Mouse (Mus musculus): ENCODE measurements around the gene Hprt. TPM values are rescaled to one million over a fixed set of nuclear protein-coding genes. Genes with fewer than 3 reads are reported as not detected.

Gene Hprt
- 78.1 and 80.5 TPM in 2 replicates for polyA plus RNA-seq (2014; fragmentation: Nextera tagmentation; extraction: Ambion mirVana)

DNA sequence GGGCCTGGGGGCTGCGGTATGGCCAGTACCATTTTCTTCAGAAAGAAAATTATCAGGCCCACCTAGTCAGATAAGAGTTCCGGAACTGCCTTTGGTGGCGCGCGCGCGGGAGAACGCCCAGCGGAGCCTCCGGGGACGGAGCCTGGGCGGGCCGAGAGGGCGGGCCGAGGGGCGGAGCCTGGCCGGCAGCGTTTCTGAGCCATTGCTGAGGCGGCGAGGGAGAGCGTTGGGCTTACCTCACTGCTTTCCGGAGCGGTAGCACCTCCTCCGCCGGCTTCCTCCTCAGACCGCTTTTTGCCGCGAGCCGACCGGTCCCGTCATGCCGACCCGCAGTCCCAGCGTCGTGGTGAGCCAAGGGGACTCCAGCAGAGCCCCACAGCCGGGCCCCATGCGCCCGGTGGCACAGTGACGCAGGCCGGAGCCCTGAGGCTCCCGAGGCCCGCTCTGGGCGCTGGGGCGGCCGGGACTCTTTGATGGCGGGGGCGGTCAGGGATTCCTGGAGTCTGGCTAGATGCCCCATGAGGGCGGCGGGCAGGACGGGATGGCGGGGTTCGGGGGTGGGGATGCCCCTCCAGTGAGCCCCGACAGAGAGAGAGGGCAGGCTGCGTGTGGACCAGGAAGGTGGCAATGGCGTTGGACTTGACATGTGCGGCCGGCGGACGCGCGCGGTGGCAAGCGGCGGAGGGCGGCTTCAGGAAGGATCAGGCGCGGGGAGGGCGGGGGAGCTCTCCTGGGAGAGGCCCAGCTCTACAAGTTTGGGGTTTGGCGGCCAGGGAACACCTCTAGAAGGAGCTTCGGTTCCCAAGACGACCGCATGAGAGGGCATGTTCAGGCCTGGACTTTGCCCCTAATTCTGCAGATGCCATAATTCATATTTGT, at the start of gene Hprt:
Gene Hprt (plus strand): TSS at position 233 of the 879 bp plus-strand sequence.
- DNase-seq (ENCODE audit: low spot score) (peak; percentile 89), ATAC-seq (ENCODE audit: insufficient read depth, low FRiP score, low TSS enrichment) (peak; percentile 90)
- peak within 1 kb of the TSS; percentile 43 for H3K4me2 ChIP-seq (ENCODE audit: low read depth)
- peak within 1 kb of the TSS; percentile 73 for H3K9ac ChIP-seq (ENCODE audit: low read length)
- H3K9me3 ChIP-seq (ENCODE audit: control insufficient read depth, low read length): no peaks in the 10 kb centered on the region
- H3K4me3 ChIP-seq (ENCODE audit: low read depth, low read length): peak within 1 kb of the TSS; percentile 65
- no peaks in the 10 kb centered on the region for H3K4me1 ChIP-seq (ENCODE audit: control insufficient read depth, insufficient read depth, low read length)
- H3K27me3 ChIP-seq (ENCODE audit: control insufficient read depth, insufficient read depth, low read length): no peaks in the 10 kb centered on the region
- H3K36me3 ChIP-seq (ENCODE audit: control insufficient read depth, insufficient read depth, low read length): no peaks in the 10 kb centered on the region
- peak within 1 kb of the TSS; percentile 76 for H3K27ac ChIP-seq (ENCODE audit: low read depth, low read length)
- 15% methylated on average over 67 of the region's 72 CpGs for WGBS

- ATAC-seq (ENCODE audit: insufficient read depth, low FRiP score, low TSS enrichment): no peak
- 91% methylated on average over 5 of the region's 5 CpGs for WGBS
- Histone ChIP-seq H3K4me2 (ENCODE audit: low read depth) (no peak overlapping the region), H3K4me1 (ENCODE audit: control insufficient read depth, insufficient read depth, low read length) (no peaks in the 10 kb centered on the region), H3K27me3 (ENCODE audit: control insufficient read depth, insufficient read depth, low read length) (no peaks in the 10 kb centered on the region), H3K36me3 (ENCODE audit: control insufficient read depth, insufficient read depth, low read length) (peaks cover 2% of the 10 kb centered on the region; the same call in 1 of the 2 replicates), H3K9ac (ENCODE audit: low read length) (no peak overlapping the region), H3K27ac (ENCODE audit: low read depth, low read length) (no peak overlapping the region), H3K9me3 (ENCODE audit: control insufficient read depth, low read length) (no peaks in the 10 kb centered on the region), H3K4me3 (ENCODE audit: low read depth, low read length) (no peak overlapping the region)
- DNase-seq (ENCODE audit: low spot score): no peak
These were observed 42.4 kb upstream of the Hprt start for GRCm38 (mm10) chrX:52945509-52945908.

DNA sequence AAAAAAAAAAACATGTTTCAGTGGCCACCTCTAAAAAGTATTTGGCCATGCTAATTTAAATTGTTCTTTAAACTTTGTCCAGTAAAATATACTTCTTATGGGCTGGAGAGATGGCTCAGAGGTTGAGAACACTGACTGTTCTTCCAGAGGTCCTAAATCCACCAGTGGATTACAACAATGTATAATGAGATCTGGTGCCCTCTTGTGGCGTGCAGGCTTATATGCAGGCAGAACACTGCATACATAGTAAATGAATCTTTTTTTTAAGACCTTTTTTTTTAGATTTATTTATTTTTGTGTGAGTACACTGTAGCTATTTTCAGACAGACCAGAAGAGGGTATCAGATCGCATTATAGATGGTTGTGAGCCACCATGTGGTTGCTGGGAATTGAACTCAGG, 38.2 kb upstream of the Hprt start:
- Histone ChIP-seq H3K27me3 (ENCODE audit: control insufficient read depth, insufficient read depth, low read length) (no peaks in the 10 kb centered on the region), H3K9ac (ENCODE audit: low read length) (no peak overlapping the region), H3K9me3 (ENCODE audit: control insufficient read depth, low read length) (no peaks in the 10 kb centered on the region), H3K4me1 (ENCODE audit: control insufficient read depth, insufficient read depth, low read length) (no peaks in the 10 kb centered on the region), H3K27ac (ENCODE audit: low read depth, low read length) (no peak overlapping the region), H3K36me3 (ENCODE audit: control insufficient read depth, insufficient read depth, low read length) (no peaks in the 10 kb centered on the region), H3K4me3 (ENCODE audit: low read depth, low read length) (no peak overlapping the region), H3K4me2 (ENCODE audit: low read depth) (no peak overlapping the region)
- WGBS: 68% methylated on average over 2 of the region's 2 CpGs
- no peak for DNase-seq (ENCODE audit: low spot score)
- no peak for ATAC-seq (ENCODE audit: insufficient read depth, low FRiP score, low TSS enrichment)

DNA sequence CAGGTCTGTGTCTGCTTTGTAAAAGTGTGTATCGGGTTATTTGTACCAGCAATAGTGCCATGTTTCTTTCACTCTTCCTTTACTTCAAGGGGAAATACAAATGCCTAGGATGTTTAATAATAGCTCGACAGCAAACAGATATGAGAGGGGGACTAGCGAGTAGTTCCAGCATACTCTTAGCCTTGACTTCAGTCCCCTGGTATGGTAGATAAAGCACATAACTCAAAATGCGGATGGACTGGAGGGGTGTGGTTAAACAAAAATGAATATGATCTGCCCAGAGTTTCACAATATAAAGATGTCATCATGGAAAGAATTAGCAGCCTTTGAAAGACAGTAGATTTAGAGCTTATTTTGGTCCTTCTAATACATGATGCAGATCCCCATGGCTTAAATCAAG, 31.0 kb upstream of the Hprt start:
- no peak for DNase-seq (ENCODE audit: low spot score)
- Histone ChIP-seq H3K9me3 (ENCODE audit: control insufficient read depth, low read length) (no peaks in the 10 kb centered on the region), H3K27ac (ENCODE audit: low read depth, low read length) (no peak overlapping the region), H3K27me3 (ENCODE audit: control insufficient read depth, insufficient read depth, low read length) (no peaks in the 10 kb centered on the region), H3K4me2 (ENCODE audit: low read depth) (no peak overlapping the region), H3K9ac (ENCODE audit: low read length) (no peak overlapping the region), H3K36me3 (ENCODE audit: control insufficient read depth, insufficient read depth, low read length) (no peaks in the 10 kb centered on the region), H3K4me3 (ENCODE audit: low read depth, low read length) (no peak overlapping the region), H3K4me1 (ENCODE audit: control insufficient read depth, insufficient read depth, low read length) (no peaks in the 10 kb centered on the region)
- ATAC-seq (ENCODE audit: insufficient read depth, low FRiP score, low TSS enrichment): no peak
- 89% methylated on average over 4 of the region's 4 CpGs for WGBS

DNA sequence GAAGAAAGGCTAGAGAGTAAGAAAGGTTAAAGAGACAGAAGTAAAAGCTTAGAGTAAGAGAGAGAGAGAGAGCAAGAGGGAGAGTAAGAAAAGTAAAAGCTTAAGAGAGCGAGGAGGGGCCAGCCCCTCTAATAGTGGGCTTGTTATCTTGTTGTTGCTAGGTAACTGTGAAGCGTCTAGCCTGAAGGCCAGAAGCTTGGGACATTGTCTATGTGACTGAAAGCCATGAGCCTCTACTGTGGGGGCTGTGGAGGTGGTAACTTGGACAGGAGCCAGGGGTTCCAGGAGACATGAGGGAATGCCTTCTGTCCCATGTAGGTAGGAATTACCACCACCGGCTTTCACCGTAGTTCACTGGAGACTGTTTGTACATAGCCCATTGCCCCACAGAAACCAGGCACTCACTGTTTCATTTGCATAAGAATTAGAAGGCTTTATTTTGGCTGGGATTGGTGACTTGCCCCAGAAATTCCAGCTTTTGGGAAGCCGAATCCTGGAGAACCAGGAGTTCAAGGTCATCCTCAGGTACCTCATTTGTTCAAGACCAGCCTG, 26.3 kb upstream of the Hprt start:
- no peak for DNase-seq (ENCODE audit: low spot score)
- ATAC-seq (ENCODE audit: insufficient read depth, low FRiP score, low TSS enrichment): no peak
- no peaks in the 10 kb centered on the region for H3K27me3 ChIP-seq (ENCODE audit: control insufficient read depth, insufficient read depth, low read length)
- H3K36me3 ChIP-seq (ENCODE audit: control insufficient read depth, insufficient read depth, low read length): no peaks in the 10 kb centered on the region
- H3K4me3 ChIP-seq (ENCODE audit: low read depth, low read length): no peak overlapping the region
- WGBS: 59% methylated on average over 5 of the region's 5 CpGs
- H3K9me3 ChIP-seq (ENCODE audit: control insufficient read depth, low read length): no peaks in the 10 kb centered on the region
- H3K4me2 ChIP-seq (ENCODE audit: low read depth): no peak overlapping the region
- H3K27ac ChIP-seq (ENCODE audit: low read depth, low read length): no peak overlapping the region
- H3K4me1 ChIP-seq (ENCODE audit: control insufficient read depth, insufficient read depth, low read length): no peaks in the 10 kb centered on the region
- no peak overlapping the region for H3K9ac ChIP-seq (ENCODE audit: low read length)

GRCm38 (mm10) chrX:52965149-52965548, 22.8 kb upstream of the Hprt start:
- Histone ChIP-seq H3K4me1 (ENCODE audit: control insufficient read depth, insufficient read depth, low read length) (no peaks in the 10 kb centered on the region), H3K27ac (ENCODE audit: low read depth, low read length) (no peak overlapping the region), H3K4me2 (ENCODE audit: low read depth) (no peak overlapping the region), H3K9ac (ENCODE audit: low read length) (no peak overlapping the region), H3K4me3 (ENCODE audit: low read depth, low read length) (no peak overlapping the region), H3K9me3 (ENCODE audit: control insufficient read depth, low read length) (no peaks in the 10 kb centered on the region), H3K27me3 (ENCODE audit: control insufficient read depth, insufficient read depth, low read length) (no peaks in the 10 kb centered on the region), H3K36me3 (ENCODE audit: control insufficient read depth, insufficient read depth, low read length) (no peaks in the 10 kb centered on the region)
- DNase-seq (ENCODE audit: low spot score) (no peak), ATAC-seq (ENCODE audit: insufficient read depth, low FRiP score, low TSS enrichment) (no peak)
- WGBS: 93% methylated on average over 2 of the region's 2 CpGs

DNA sequence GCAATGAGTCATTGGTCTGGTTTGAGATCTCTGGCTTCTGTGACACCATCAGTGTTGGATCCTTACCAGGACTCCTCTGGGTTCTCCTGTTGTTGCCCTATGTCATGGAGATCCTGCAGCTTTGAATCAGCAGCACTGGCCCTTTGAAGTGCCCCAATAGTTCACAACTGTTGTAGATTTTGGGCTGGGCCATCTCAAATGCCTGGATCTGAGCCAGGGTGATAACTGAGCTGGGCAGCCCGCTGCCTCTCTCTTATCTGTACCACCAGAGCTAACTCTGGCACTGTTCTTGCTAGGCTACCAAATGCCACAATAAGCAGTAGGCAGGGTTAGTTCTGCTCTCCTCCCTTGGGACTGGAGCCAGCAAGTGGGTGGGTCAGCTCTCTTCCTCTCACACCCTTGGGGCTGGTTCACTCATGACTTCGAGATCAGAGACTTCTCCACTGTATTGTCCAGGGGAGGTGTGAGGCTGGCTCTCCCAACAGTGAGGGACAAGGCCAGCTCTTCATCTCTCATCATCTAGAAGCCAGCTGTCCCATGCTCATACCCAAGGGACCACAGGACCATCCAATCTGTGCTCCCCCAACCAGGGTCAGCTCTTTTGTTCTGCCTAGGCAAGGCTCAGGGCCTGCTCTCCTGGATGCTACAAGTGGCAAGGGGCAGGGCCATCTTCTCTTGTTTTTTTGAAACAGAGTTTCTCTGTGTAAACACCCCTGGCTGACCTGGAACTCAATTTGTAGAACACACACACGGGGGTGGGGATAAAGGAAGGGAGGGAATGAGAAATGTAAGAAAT, 16.5 kb upstream of the Hprt start:
- Histone ChIP-seq H3K9me3 (ENCODE audit: control insufficient read depth, low read length) (no peaks in the 10 kb centered on the region), H3K4me2 (ENCODE audit: low read depth) (no peak overlapping the region), H3K27ac (ENCODE audit: low read depth, low read length) (no peak overlapping the region), H3K9ac (ENCODE audit: low read length) (no peak overlapping the region), H3K4me1 (ENCODE audit: control insufficient read depth, insufficient read depth, low read length) (no peaks in the 10 kb centered on the region), H3K4me3 (ENCODE audit: low read depth, low read length) (no peak overlapping the region), H3K27me3 (ENCODE audit: control insufficient read depth, insufficient read depth, low read length) (no peaks in the 10 kb centered on the region), H3K36me3 (ENCODE audit: control insufficient read depth, insufficient read depth, low read length) (no peaks in the 10 kb centered on the region)
- no peak for DNase-seq (ENCODE audit: low spot score)
- WGBS: 79% methylated on average over 3 of the region's 3 CpGs
- ATAC-seq (ENCODE audit: insufficient read depth, low FRiP score, low TSS enrichment): no peak

DNA sequence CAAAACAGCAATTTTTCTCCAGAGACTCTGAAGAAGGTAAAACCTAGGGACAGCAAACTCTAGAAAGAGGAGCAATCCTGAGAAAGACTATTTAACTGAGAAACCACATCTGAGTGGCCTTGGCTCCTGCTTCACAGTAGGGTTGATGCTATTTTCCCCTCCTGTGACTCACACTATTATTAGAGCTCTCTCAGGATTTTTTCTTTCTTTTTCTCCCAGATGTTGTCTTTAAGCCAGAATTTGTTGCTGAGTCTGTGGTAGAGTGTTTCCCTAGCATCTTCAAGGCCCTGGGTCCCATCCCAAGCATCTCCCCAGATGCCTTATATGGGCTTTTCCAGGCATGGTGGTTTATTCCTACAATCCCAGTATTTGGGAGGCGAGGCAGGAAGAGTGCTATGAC, 15.8 kb upstream of the Hprt start:
- H3K9ac ChIP-seq (ENCODE audit: low read length): no peak overlapping the region
- no peak overlapping the region for H3K27ac ChIP-seq (ENCODE audit: low read depth, low read length)
- H3K4me3 ChIP-seq (ENCODE audit: low read depth, low read length): no peak overlapping the region
- no peaks in the 10 kb centered on the region for H3K27me3 ChIP-seq (ENCODE audit: control insufficient read depth, insufficient read depth, low read length)
- no peaks in the 10 kb centered on the region for H3K4me1 ChIP-seq (ENCODE audit: control insufficient read depth, insufficient read depth, low read length)
- no peaks in the 10 kb centered on the region for H3K36me3 ChIP-seq (ENCODE audit: control insufficient read depth, insufficient read depth, low read length)
- H3K9me3 ChIP-seq (ENCODE audit: control insufficient read depth, low read length): no peaks in the 10 kb centered on the region
- DNase-seq (ENCODE audit: low spot score): no peak
- WGBS: 81% methylated on average over 1 of the region's 1 CpGs
- no peak overlapping the region for H3K4me2 ChIP-seq (ENCODE audit: low read depth)
- ATAC-seq (ENCODE audit: insufficient read depth, low FRiP score, low TSS enrichment): no peak
